Mouse (Mus musculus) intestine, postnatal 0 days (tissue): ENCODE data around the gene Oxct2b. TPM values are rescaled to one million over a fixed set of nuclear protein-coding genes. Genes with fewer than 3 reads are reported as not detected.

Experiments
- ATAC-seq: fragments of 200-750 bp; cut with Nextera tagmentation; 2 replicates; pipeline ENCODE4 v1.8.0; 2017; ENCODE audit warnings: mild to moderate bottlenecking, moderate TSS enrichment, moderate library complexity
- H3K27ac ChIP-seq: fragments of 300-500 bp; sonication (generic); 2 replicates; pipeline ENCODE4 v1.5.1; 2014; ENCODE audit warnings: mild to moderate bottlenecking, low read depth, low read length, moderate library complexity
- H3K27me3 ChIP-seq: fragments of 300-500 bp; sonication (generic); replicated peaks from 2 replicates; pipeline ENCODE4 v1.6.1; 2014; ENCODE audit warnings: low read length, mixed read lengths; ENCODE audit not compliant: control insufficient read depth, insufficient read depth
- H3K36me3 ChIP-seq: fragments of 300-500 bp; sonication (generic); 2 replicates; pipeline ENCODE4 v1.6.1; 2014; ENCODE audit warnings: mild to moderate bottlenecking, moderate library complexity; ENCODE audit not compliant: control insufficient read depth, insufficient read depth
- H3K4me1 ChIP-seq: fragments of 300-500 bp; sonication (generic); replicated peaks from 2 replicates; pipeline ENCODE4 v1.6.1; 2014; ENCODE audit warnings: antibody characterized with exemption, low read length, mixed read lengths; ENCODE audit not compliant: control insufficient read depth, insufficient read depth
- H3K4me2 ChIP-seq: fragments of 300-500 bp; sonication (generic); replicated peaks from 2 replicates; pipeline ENCODE4 v1.6.1; 2014; ENCODE audit warnings: low read depth, mild to moderate bottlenecking, moderate library complexity
- H3K4me3 ChIP-seq: fragments of 300-500 bp; sonication (generic); 2 replicates; pipeline ENCODE4 v1.5.1; 2014; ENCODE audit warnings: low read depth, low read length
- H3K9ac ChIP-seq: fragments of 300-500 bp; sonication (generic); 2 replicates; pipeline ENCODE4 v1.6.1; 2014; ENCODE audit warnings: mild to moderate bottlenecking, low read depth, low read length
- H3K9me3 ChIP-seq: fragments of 300-500 bp; sonication (generic); 2 replicates; pipeline ENCODE4 v1.6.1; 2016; ENCODE audit warnings: mixed run types; ENCODE audit not compliant: control insufficient read depth
- CTCF ChIP-seq: sonication (generic); IDR thresholded peaks from 2 replicates; pipeline ENCODE4 v1.5.1; 2016; ENCODE audit warnings: low read depth, mild to moderate bottlenecking, control low read depth, antibody characterized with exemption, moderate library complexity
- WGBS: fragments of 180-500 bp; shearing (Covaris S2); extraction: QIAGEN DNeasy Blood & Tissue Kit; methylation state at CpG from one replicate; pipeline ENCODE4 v1.1.7; 2014; 5-methylcytosine and 5-hydroxymethylcytosine counted together
- polyA plus RNA-seq: library from polyadenylated mRNA; unstranded; fragments of >200 nt; fragmentation: Nextera tagmentation; extraction: Ambion mirVana; gene quantifications from 2 replicates; pipeline ENCODE4 v1.2.1, GENCODE M21; 2015

The Oxct2b gene
- polyA plus RNA-seq, 1 experiment from 2014 or later: 0.52 TPM

DNA sequence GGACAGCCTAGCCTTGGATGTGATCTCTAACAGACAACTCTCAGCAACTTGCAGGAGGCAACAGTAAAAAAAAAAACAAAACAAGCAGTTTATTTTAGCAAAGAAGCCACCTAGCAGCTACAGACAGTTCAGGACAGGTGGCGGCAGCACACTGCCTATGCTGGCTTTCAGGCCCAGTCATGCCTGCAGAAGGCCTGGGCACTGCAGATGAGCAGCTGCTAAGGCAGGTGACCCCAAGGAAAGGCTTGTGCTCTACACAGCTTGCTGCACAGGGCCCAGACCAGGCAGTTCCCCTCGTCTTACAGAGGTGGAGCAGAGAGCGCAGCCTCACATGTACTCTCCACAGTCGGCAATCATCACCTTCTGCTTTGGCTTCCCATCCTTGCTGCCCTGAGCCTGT, 11.0 kb downstream of the Oxct2b start:
- WGBS: 88% methylated on average over 4 of the region's 4 CpGs
- no peak overlapping the region for H3K4me3 ChIP-seq
- H3K9me3 ChIP-seq: no peaks in the 10 kb centered on the region
- ATAC-seq: no peak
- H3K27me3 ChIP-seq: no peaks in the 10 kb centered on the region
- no peak overlapping the region for H3K9ac ChIP-seq
- no peak overlapping the region for H3K4me2 ChIP-seq
- no peak for TF ChIP-seq CTCF
- no peak overlapping the region for H3K27ac ChIP-seq
- no peaks in the 10 kb centered on the region for H3K4me1 ChIP-seq
- peaks cover 64% of the 10 kb centered on the region for H3K36me3 ChIP-seq

- no peaks in the 10 kb centered on the region for H3K9me3 ChIP-seq
- TF ChIP-seq CTCF: no peak
- peaks cover 9% of the 10 kb centered on the region; the same call in 1 of the 2 replicates for H3K4me1 ChIP-seq
- no peak overlapping the region for H3K27ac ChIP-seq
- 81% methylated on average over 3 of the region's 3 CpGs for WGBS
- no peak overlapping the region for H3K4me3 ChIP-seq
- peaks cover 32% of the 10 kb centered on the region for H3K36me3 ChIP-seq
- H3K9ac ChIP-seq: no peak overlapping the region
- ATAC-seq: no peak
- H3K27me3 ChIP-seq: no peaks in the 10 kb centered on the region
- no peak overlapping the region for H3K4me2 ChIP-seq
Observed at GRCm38 (mm10) chr4:123137551-123137950, 21.5 kb downstream of the Oxct2b start.

GRCm38 (mm10) chr4:123139513-123140154, 23.6 kb downstream of the Oxct2b start, which contains the start of gene Ppie:
Gene Ppie (minus strand): TSS chr4:123139951.
- H3K9me3 ChIP-seq: no peaks in the 10 kb centered on the region
- peak within 1 kb of the TSS; percentile 79 for H3K27ac ChIP-seq
- H3K4me1 ChIP-seq: peaks cover 9% of the 10 kb centered on the region; the same call in 1 of the 2 replicates
- H3K9ac ChIP-seq: peak within 1 kb of the TSS; percentile 55
- peak within 1 kb of the TSS; percentile 76 for H3K4me3 ChIP-seq
- peak within 1 kb of the TSS; percentile 90 for H3K4me2 ChIP-seq
- H3K27me3 ChIP-seq: no peaks in the 10 kb centered on the region
- WGBS: under 1% methylated on average over 34 of the region's 34 CpGs
- peak; percentile 53 for TF ChIP-seq CTCF
- peak; percentile 97 for ATAC-seq
- peaks cover 16% of the 10 kb centered on the region for H3K36me3 ChIP-seq

- no peak for TF ChIP-seq CTCF
- no peak overlapping the region for H3K27ac ChIP-seq
- ATAC-seq: no peak
- H3K36me3 ChIP-seq: no peaks in the 10 kb centered on the region
- H3K9me3 ChIP-seq: no peaks in the 10 kb centered on the region
- H3K9ac ChIP-seq: no peak overlapping the region
- no peak overlapping the region for H3K4me2 ChIP-seq
- no peaks in the 10 kb centered on the region for H3K27me3 ChIP-seq
- WGBS: 66% methylated on average over 5 of the region's 5 CpGs
- no peak overlapping the region for H3K4me3 ChIP-seq
- H3K4me1 ChIP-seq: no peaks in the 10 kb centered on the region
Observed at GRCm38 (mm10) chr4:123147446-123148150, 31.5 kb downstream of the Oxct2b start.

DNA sequence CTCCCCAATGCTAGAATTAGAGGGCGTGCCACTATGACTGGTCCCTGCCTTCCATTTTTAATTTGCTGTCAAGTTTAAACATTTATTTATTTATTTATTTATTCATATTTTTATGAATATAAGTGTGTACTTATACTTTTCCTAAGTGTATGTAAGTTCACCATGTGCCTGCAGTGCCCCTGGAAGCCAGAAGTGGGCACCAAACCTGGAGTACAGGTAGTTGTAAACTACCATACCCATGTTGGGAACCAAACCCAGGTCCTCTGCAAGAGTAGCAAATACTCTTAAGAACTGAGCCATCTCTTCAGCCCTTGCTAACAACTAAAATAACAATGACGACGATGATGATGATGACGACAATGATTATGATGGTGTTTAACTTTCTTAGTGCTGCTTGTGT, 35.9 kb downstream of the Oxct2b start:
- no peak for ATAC-seq

GRCm38 (mm10) chr4:123152976-123153375, 36.9 kb downstream of the Oxct2b start:
- H3K36me3 ChIP-seq: no peaks in the 10 kb centered on the region
- no peaks in the 10 kb centered on the region for H3K27me3 ChIP-seq
- no peak overlapping the region for H3K4me2 ChIP-seq
- no peak overlapping the region for H3K9ac ChIP-seq
- TF ChIP-seq CTCF: no peak
- H3K27ac ChIP-seq: no peak overlapping the region
- H3K4me3 ChIP-seq: no peak overlapping the region
- no peaks in the 10 kb centered on the region for H3K4me1 ChIP-seq
- H3K9me3 ChIP-seq: no peaks in the 10 kb centered on the region
- 55% methylated on average over 5 of the region's 5 CpGs for WGBS
- no peak for ATAC-seq

More for the DNA sequence above, 35.9 kb downstream of the Oxct2b start:
- Histone ChIP-seq H3K27me3 (no peaks in the 10 kb centered on the region), H3K9ac (no peak overlapping the region), H3K9me3 (no peaks in the 10 kb centered on the region), H3K4me3 (no peak overlapping the region), H3K4me2 (no peak overlapping the region), H3K27ac (no peak overlapping the region), H3K4me1 (no peaks in the 10 kb centered on the region), H3K36me3 (no peaks in the 10 kb centered on the region)
- 80% methylated on average over 4 of the region's 4 CpGs for WGBS
- TF ChIP-seq CTCF: peak; percentile 23; the same call in 1 of the 2 replicates
